Mouse (Mus musculus): ENCODE results near the gene Asprv1.

- no peak for TF ChIP-seq EP300 (IDR thresholded peaks at IDR 0.05)
- no peak for TF ChIP-seq CTCF (IDR thresholded peaks at IDR 0.05)
Measured at GRCm38 (mm10) chr6:86595865-86596440, 32.0 kb upstream of the Asprv1 start.

Data from lung, postnatal 0 days (tissue).